Comparison of ENCODE assay signal across 21 mouse cellular contexts in genomic region chr2:105521841-105522240, GRCm38 (mm10).
A peak's percentile ranks its signal among the peaks of the same experiment; 100 is the strongest.
DNase-seq lines count a peak whose midpoint lies in the region; ATAC-seq lines count a peak whose summit lies in the region.
"Had no signal": no experiment of that assay in that cellular context is flagged by ENCODE, and none has a peak within 500 bp of the region (broad histone marks: within the 10 kb centered on the region; RNA-seq: fewer than 3 reads in every experiment).

No protein-coding gene starts in this region.

- H3K4me1 ChIP-seq in neural tube, embryonic 15.5 days = no peaks in the 10 kb centered on the region
- no peaks in the 10 kb centered on the region for H3K4me1 ChIP-seq in liver, embryonic 11.5 days (replicated peaks; ENCODE audit: control insufficient read depth, insufficient read depth, low read length)
- H3K4me1 ChIP-seq: limb, embryonic 15.5 days had no signal

- H3K27me3 ChIP-seq in neural tube, embryonic 15.5 days (replicated peaks) = peaks cover 9% of the 10 kb centered on the region; the same call in 1 of the 2 replicates
- H3K27me3 ChIP-seq in liver, embryonic 11.5 days (replicated peaks; ENCODE audit: control insufficient read depth, insufficient read depth, low read length) = no peaks in the 10 kb centered on the region
- H3K27me3 ChIP-seq: limb, embryonic 15.5 days had no signal

- H3K9me3 ChIP-seq in neural tube, embryonic 15.5 days (replicated peaks) = no peaks in the 10 kb centered on the region
- H3K9me3 ChIP-seq in liver, embryonic 11.5 days (ENCODE audit: control insufficient read depth, low read length) = no peaks in the 10 kb centered on the region
- H3K9me3 ChIP-seq: heart, embryonic 13.5 days; limb, embryonic 15.5 days; midbrain, embryonic 12.5 days had no signal

- ATAC-seq in neural tube, embryonic 15.5 days (ENCODE audit: low FRiP score) = no peak
- no peak for ATAC-seq in liver, embryonic 11.5 days (replicated peaks; ENCODE audit: low FRiP score)
- ATAC-seq: forebrain, embryonic 16.5 days; hindbrain, embryonic 16.5 days; intestine, postnatal 0 days; liver, postnatal 0 days had no signal

- no peak overlapping the region for H3K4me3 ChIP-seq in neural tube, embryonic 15.5 days (replicated peaks)
- no peak overlapping the region for H3K4me3 ChIP-seq in liver, embryonic 11.5 days (ENCODE audit: low read depth, low read length)
- H3K4me3 ChIP-seq: heart, embryonic 13.5 days; limb, embryonic 15.5 days; midbrain, embryonic 12.5 days; myocyte had no signal

- peak; percentile 35 for DNase-seq in neural tube, embryonic 10.5 days (ENCODE audit: extremely low spot score, low spot score)
- peak; percentile 14 for DNase-seq in kidney, adult 18-20 months
- DNase-seq in kidney, postnatal 10 days = peak; percentile 22
- peak; percentile 7 for DNase-seq in yolk sac, embryonic 10.5 days (ENCODE audit: low spot score)
- no peak for DNase-seq in lung, adult 18-20 months
- DNase-seq in MN1 (ENCODE audit: low spot score) = no peak
- no peak for DNase-seq in liver, embryonic 11.5 days (ENCODE audit: low spot score)
- DNase-seq: cerebellum, adult 11 months; heart, postnatal 4 days; liver, postnatal 0 days; right cerebral cortex, adult 18-20 months; spleen, adult 18-20 months; thymus, adult 2 months had no signal

- WGBS in neural tube, embryonic 15.5 days = 16% methylated on average over 4 of the region's 4 CpGs
- WGBS in liver, embryonic 11.5 days = 37% methylated on average over 4 of the region's 4 CpGs

- H3K9ac ChIP-seq in neural tube, embryonic 15.5 days (replicated peaks) = no peak overlapping the region
- H3K9ac ChIP-seq in liver, embryonic 11.5 days (ENCODE audit: low read depth, low read length) = no peak overlapping the region
- H3K9ac ChIP-seq: heart, embryonic 13.5 days; limb, embryonic 15.5 days; liver, postnatal 0 days; midbrain, embryonic 12.5 days had no signal

- no peak overlapping the region for H3K4me2 ChIP-seq in neural tube, embryonic 15.5 days
- no peak overlapping the region for H3K4me2 ChIP-seq in liver, embryonic 11.5 days
- H3K4me2 ChIP-seq: heart, embryonic 13.5 days; limb, embryonic 15.5 days; midbrain, embryonic 12.5 days had no signal

- H3K27ac ChIP-seq in neural tube, embryonic 15.5 days (replicated peaks) = no peak overlapping the region
- H3K27ac ChIP-seq in liver, embryonic 11.5 days (ENCODE audit: low read depth, low read length) = no peak overlapping the region
- H3K27ac ChIP-seq: heart, embryonic 13.5 days; limb, embryonic 15.5 days; midbrain, embryonic 12.5 days had no signal

- no peaks in the 10 kb centered on the region for H3K36me3 ChIP-seq in neural tube, embryonic 15.5 days
- no peaks in the 10 kb centered on the region for H3K36me3 ChIP-seq in liver, embryonic 11.5 days (ENCODE audit: control insufficient read depth, insufficient read depth, low read length)
- H3K36me3 ChIP-seq: heart, embryonic 13.5 days; limb, embryonic 15.5 days; midbrain, embryonic 12.5 days had no signal

Comparison
In these comparisons a context has a peak if more than half of its experiments do, and no peak if none do; other contexts are left out.
1. DNase-seq: peak in neural tube, embryonic 10.5 days (single experiment), kidney, adult 18-20 months (single experiment), kidney, postnatal 10 days (single experiment) and yolk sac, embryonic 10.5 days (single experiment); none in lung, adult 18-20 months (0 of 2), MN1 (single experiment) and liver, embryonic 11.5 days (single experiment).